Mouse (Mus musculus): ENCODE measurements around the gene Oas1a.

DNA sequence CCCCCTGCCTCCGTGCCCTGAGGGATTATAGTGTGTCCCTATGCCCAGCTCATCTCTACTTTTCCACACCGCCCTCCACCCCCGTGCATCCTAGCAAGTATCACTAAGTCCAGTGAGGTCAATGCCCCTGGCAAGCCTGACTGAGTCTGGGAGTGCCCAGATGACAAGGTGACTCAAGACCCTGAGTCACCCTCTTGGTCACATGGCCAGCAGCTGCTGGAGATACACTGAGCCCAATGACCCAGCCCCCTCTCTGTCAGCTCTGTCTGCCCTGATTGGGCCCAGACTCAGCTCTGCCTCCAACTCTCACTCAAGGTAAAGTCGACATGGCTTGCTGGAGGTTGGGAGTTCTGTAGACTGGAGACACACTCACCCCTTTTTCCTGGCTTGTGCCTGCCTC, 30.5 kb upstream of the Oas1a start:
- TF ChIP-seq TAL1 (IDR thresholded peaks at IDR 0.05; ENCODE audit: low read length) (no peak), GATA1 (IDR thresholded peaks at IDR 0.05; ENCODE audit: low read length) (no peak)

Measured in erythroblast, embryonic 14.5 days (primary cell).